Mouse (Mus musculus): ENCODE measurements around the gene Ntm.

Ntm gene

GRCm38 (mm10) chr9:29887924-29888323 lies 75.0 kb downstream of the Ntm start:
- in situ Hi-C loops (cut with MboI, MseI) = no loop called here

DNA sequence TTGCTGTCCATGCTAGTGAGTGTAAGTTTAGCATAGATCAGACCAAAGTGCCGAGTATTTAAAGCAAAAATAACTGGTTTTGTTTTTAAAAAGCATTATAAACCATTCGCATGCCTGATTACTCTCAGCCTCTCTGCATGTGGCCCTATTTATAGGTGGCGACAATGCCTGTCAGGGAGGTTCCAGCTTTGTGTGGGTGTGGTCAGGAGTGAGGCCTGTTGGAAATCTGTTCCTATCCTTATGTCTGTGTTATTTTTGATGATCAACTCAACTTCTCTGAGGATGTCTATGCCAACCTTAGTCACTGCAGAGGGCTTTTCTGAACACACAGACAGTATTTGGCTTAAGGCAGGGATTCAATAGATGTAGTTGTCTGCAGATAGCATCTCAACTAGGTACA lies 78.9 kb downstream of the Ntm start:
- in situ Hi-C loops (cut with MboI, MseI) = no loop called here

- in situ Hi-C loops (cut with MboI, MseI) = no loop called here
Measured at GRCm38 (mm10) chr9:29881614-29882013, 81.3 kb downstream of the Ntm start.

DNA sequence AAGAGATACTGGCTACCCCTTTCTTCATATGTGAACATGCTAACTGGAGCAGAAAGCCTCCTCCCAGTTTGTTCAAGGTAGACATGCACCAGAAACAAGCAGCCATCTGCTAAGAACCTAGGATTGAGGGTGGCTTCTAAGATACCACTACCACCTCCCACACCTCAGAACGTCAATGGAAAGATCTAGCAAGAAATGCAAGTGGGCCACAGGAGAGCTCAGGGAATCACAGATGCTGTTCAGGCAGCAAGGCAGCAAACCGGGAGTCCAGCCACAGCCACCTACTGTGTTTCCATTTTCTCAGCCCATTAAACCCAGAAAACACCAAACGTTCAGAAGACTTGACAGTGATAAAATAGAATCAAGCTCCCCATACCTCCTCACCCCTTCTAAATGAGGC lies 85.4 kb downstream of the Ntm start:
- in situ Hi-C loops (cut with MboI, MseI) = no loop called here

DNA sequence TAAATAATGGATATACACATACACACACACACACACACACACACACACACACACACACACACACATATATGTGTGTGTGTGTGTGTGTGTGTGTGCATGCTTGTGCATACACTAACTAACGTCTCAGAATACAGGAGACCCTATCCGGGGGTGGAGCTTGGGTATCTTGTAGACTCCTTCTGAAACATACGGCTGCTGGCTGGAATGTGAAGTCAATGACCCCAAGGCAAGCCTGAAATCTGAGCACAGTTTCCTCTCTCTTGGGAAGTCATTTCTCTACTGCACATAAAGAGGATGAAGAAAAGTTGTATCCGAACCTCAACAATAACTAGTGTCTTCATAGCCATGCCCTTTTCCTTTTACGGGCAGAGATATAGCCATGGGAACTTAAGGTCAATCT lies 95.2 kb downstream of the Ntm start:
- in situ Hi-C loops (cut with MboI, MseI) = loop anchor here (10.0 kb wide), 1 partner anchor 617 kb away; no protein-coding TSS in a partner anchor

DNA sequence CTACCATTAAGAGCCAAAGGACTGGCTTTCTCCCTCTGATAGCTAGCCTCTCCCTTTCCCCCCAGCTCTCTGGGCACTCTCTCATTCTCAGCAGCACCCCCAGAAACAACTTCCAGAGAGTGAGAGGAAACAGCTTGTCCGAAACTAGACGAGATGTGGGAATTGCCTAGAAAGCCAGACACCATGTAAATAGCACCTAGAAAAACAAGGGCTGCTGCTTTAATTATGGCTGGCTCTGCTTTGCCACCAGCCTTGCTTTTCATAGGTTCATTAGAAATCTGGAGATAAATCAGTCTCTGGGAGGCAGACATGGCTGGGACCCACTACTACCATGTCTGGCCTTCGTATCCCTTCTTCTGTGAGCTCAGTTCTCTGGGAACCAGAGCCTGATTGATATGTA lies 96.1 kb downstream of the Ntm start:
- in situ Hi-C loops (cut with MboI, MseI) = loop anchor here (10.0 kb wide), 1 partner anchor 618 kb away; no protein-coding TSS in a partner anchor

DNA sequence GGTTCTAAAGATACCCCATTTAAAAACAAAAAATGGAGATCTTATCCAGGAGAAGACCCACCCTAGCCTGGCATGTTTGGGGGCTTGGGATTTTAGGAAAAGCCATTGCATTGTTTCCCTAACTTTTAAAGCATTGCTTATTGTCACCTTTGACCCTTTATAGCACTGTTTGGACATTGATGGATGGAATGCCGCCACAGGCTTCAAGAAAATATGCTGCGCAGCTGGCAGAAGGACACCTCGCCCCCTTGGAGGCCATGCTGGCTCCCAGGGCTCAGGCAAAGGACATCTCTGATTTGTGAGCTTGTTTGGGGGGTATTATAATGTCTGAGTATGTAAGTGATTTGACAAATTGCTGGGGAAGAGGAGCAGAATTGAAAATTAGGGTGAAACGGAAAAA lies 96.8 kb downstream of the Ntm start:
- in situ Hi-C loops (cut with MboI, MseI) = loop anchor here (10.0 kb wide), 1 partner anchor 619 kb away; no protein-coding TSS in a partner anchor

DNA sequence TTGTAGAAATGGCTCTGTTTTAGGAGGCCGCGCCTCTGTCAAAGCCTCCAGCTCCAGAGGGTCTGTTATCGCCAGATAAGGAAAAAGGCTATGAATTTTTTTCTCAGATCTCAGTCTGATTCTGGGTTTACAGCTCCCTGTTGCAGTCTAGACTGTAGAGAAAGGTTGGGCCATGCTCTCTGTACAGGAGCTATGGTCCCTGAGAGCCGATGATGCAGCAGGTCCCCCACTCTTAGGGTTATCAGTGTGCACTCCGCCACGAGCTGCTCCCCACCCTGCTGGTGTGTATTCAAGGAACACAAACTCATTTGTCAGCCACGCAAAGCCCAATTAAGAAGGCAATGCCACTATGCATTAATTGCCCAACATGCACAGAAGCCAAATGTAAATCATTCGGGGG lies 97.4 kb downstream of the Ntm start:
- in situ Hi-C loops (cut with MboI, MseI) = loop anchor here (10.0 kb wide), 1 partner anchor 619 kb away; no protein-coding TSS in a partner anchor

DNA sequence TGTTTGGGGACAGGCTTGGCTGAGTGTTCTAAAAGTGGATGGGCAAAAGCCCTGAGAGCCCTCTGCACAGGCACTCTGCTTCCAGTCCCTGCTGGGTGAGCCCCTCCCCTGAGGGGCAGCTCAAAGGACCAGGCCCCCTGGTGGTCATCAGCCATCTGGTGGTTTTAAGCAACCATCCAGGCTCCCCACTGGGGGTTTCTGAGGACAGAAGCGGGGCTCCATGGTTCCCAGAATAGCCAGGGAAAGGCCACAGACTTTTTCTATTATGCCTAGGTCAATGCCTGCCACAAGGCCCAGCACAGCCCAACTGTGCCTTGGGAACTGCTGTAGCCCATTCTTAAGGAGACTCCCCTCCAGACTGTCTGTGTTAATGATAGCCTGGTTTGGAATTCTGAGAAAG lies 98.1 kb downstream of the Ntm start:
- in situ Hi-C loops (cut with MboI, MseI) = loop anchor here (10.0 kb wide), 1 partner anchor 620 kb away; no protein-coding TSS in a partner anchor

- in situ Hi-C loops (cut with MboI, MseI) = loop anchor here (10.0 kb wide), 1 partner anchor 622 kb away; no protein-coding TSS in a partner anchor
Measured at GRCm38 (mm10) chr9:29862408-29862807, 100.5 kb downstream of the Ntm start.

- in situ Hi-C loops (cut with MboI, MseI) = loop anchor here (10.0 kb wide), 1 partner anchor 625 kb away; no protein-coding TSS in a partner anchor
Measured at GRCm38 (mm10) chr9:29859256-29860048, 103.5 kb downstream of the Ntm start.

- in situ Hi-C loops (cut with MboI, MseI) = no loop called here
Measured at GRCm38 (mm10) chr9:29848735-29849455, 114.0 kb downstream of the Ntm start.

DNA sequence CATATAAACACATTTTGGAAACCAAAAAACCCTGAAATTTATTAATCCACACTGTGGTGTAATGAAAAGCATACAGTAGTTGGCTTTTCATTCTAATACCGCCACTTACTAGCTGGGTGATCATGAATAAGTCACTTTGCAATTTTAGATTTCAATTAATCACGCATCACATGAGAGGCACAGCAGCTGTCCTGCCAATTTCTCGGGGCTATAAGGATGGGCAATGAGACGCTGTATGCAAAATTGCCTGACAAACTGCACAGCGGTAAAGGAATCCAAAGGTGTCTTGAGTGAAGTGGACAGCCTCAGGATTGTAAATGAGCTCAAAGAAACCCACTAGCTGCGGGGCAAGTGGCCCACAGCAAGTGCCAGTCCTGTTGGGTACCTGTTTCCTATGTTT lies 125.6 kb downstream of the Ntm start:
- in situ Hi-C loops (cut with MboI, MseI) = no loop called here

- in situ Hi-C loops (cut with MboI, MseI) = no loop called here
Measured at GRCm38 (mm10) chr9:29834911-29835310, 128.0 kb downstream of the Ntm start.

GRCm38 (mm10) chr9:29833781-29834180 lies 129.2 kb downstream of the Ntm start:
- in situ Hi-C loops (cut with MboI, MseI) = no loop called here

GRCm38 (mm10) chr9:29827240-29827660 lies 135.7 kb downstream of the Ntm start:
- in situ Hi-C loops (cut with MboI, MseI) = no loop called here

GRCm38 (mm10) chr9:29825236-29825635 lies 137.7 kb downstream of the Ntm start:
- in situ Hi-C loops (cut with MboI, MseI) = no loop called here

DNA sequence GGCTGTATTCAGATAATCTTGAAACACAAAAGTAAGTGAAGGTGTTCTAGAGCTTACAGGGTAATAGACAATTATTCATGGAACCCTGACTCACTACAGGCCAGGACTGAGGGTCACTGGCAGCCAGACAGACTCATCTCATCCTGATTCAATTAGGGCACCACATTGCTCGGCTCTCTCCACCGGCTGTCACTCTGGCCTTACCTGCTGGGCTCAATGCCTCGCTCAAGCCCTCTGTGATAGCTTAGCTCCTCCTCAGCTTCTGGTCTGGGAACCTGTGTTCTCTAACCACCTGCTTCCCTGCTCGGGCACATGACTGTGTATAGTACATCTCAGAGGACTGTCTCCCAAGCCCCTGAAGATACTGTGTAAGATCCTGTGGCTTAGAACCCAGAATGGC lies 139.2 kb downstream of the Ntm start:
- in situ Hi-C loops (cut with MboI, MseI) = no loop called here

DNA sequence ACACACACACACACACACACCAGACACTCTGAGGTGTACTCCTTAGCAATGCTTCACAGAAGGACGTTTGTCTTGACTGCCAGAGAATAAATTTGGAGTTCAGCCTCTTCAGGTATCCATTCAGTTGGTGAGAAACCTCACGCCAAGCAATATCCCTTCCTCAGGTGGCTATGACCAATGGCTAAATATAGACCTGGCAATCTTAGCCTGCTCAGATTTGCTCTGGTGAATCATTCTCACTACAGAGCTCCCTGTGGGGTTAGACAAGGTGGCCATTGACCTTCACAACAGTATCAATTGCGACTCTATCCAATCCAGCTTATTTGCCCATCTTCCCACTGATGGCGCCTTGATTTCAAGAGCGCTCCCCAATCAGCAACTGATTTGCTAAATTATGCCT lies 150.3 kb downstream of the Ntm start:
- in situ Hi-C loops (cut with MboI, MseI) = no loop called here

GRCm38 (mm10) chr9:29806790-29807189 lies 156.2 kb downstream of the Ntm start:
- in situ Hi-C loops (cut with MboI, MseI) = no loop called here

GRCm38 (mm10) chr9:29804483-29804882 lies 158.5 kb downstream of the Ntm start:
- in situ Hi-C loops (cut with MboI, MseI) = no loop called here

GRCm38 (mm10) chr9:29803738-29804285 lies 159.1 kb downstream of the Ntm start:
- in situ Hi-C loops (cut with MboI, MseI) = no loop called here
